Mouse (Mus musculus): Measurements from ENCODE around the gene Usp2. TPM values are rescaled to one million over a fixed set of nuclear protein-coding genes. Genes with fewer than 3 reads are reported as not detected.

The Usp2 gene
- total RNA-seq, 1 experiment = 3.9 TPM

DNA sequence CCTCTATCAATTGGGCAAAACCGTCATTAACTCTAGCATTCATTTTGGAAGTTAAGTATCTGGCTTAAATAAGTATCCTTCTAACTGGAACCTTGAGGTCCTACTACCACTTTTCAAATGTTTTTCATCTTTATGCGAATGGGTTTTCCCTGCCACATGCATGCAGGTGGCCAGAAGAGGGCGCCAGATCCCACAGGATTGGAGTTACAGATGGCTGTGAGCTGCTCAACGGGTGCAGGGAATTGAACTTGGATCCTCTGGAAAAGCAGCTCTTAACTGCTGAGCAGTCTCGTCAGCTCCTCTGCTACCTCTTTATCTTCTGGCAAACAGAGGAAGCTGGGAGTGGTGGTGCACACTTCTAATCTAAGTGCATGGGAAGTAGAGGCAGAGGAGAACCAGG lies 52.2 kb downstream of the Usp2 start:
- peaks cover 0 to 11% of the 10 kb centered on the region in 2 experiments; a peak in 3 of 4 replicates for H3K4me1 ChIP-seq (ENCODE audit: control insufficient read depth in 2 of 2, insufficient read depth in 2 of 2, low read length in 2 of 2, poor library complexity in 1 of 2)
- in situ Hi-C loops (cut with MboI; ENCODE audit: low sequenced_read_pairs in 2 of 2, unreplicated experiment in 2 of 2) = no loop called here
- no peak overlapping the region for H3K4me3 ChIP-seq (ENCODE audit: insufficient read depth in 1 of 2, low read depth in 1 of 2, low read length in 2 of 2, poor library complexity in 1 of 2, severe bottlenecking in 1 of 2)
- H3K9ac ChIP-seq (ENCODE audit: insufficient read depth, low read depth, low read length, poor library complexity, severe bottlenecking) = no peak overlapping the region
- DNase-seq (ENCODE audit: low read depth, low spot score) = no peak
- H3K27ac ChIP-seq (ENCODE audit: insufficient read depth, low read depth, low read length, poor library complexity, severe bottlenecking) = no peak overlapping the region
- TF ChIP-seq HCFC1 (IDR thresholded peaks at IDR 0.05; ENCODE audit: borderline replicate concordance, insufficient read depth, low read length) (no peak), MAFK (IDR thresholded peaks at IDR 0.05; ENCODE audit: insufficient read depth, low read depth, low read length) (no peak), ZNF384 (IDR thresholded peaks at IDR 0.05; ENCODE audit: low read depth, low read length) (no peak), CHD2 (IDR thresholded peaks at IDR 0.05; ENCODE audit: low read depth, low read length) (no peak), ZC3H11A (IDR thresholded peaks at IDR 0.05; ENCODE audit: borderline replicate concordance, low read depth, low read length) (no peak)
- H3K9me3 ChIP-seq (ENCODE audit: control insufficient read depth, insufficient read depth, low read depth, low read length) = no peaks in the 10 kb centered on the region
- H3K36me3 ChIP-seq (ENCODE audit: control insufficient read depth, insufficient read depth, low read length, poor library complexity, severe bottlenecking) = no peaks in the 10 kb centered on the region

DNA sequence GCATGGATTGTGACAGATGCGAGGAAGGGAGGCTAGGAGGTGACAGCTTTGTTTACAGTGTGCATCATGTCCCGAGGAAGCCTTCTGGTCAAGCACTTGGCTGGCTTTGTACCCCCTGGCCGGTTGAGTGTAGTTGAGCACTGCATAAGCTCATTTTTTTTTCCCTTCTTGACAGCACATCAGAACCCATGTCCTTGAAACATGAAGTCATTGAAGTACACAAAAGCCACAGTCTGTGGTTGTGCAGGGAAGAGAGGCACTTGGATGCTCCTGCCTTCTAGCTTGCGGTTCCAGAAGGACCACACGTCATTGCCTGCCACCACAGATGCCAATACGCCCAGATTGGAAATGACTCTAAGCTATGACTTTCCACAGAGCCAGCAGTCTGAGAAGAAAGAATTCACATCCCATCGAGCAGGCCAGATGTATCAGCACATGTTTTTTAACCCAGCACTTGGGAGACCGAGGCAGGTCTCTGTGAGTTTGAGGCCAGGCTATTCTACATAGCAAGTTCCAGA lies 53.2 kb downstream of the Usp2 start:
- no peaks in the 10 kb centered on the region for H3K36me3 ChIP-seq (ENCODE audit: control insufficient read depth, insufficient read depth, low read length, poor library complexity, severe bottlenecking)
- H3K9ac ChIP-seq (ENCODE audit: insufficient read depth, low read depth, low read length, poor library complexity, severe bottlenecking) = no peak overlapping the region
- TF ChIP-seq CHD2 (IDR thresholded peaks at IDR 0.05; ENCODE audit: low read depth, low read length) (no peak), MAFK (IDR thresholded peaks at IDR 0.05; ENCODE audit: insufficient read depth, low read depth, low read length) (no peak), ZNF384 (IDR thresholded peaks at IDR 0.05; ENCODE audit: low read depth, low read length) (no peak)
- H3K4me1 ChIP-seq (ENCODE audit: control insufficient read depth in 2 of 2, insufficient read depth in 2 of 2, low read length in 2 of 2, poor library complexity in 1 of 2) = peaks cover 0 to 7% of the 10 kb centered on the region in 2 experiments; a peak in 2 of 4 replicates
- no peak overlapping the region for H3K27ac ChIP-seq (ENCODE audit: insufficient read depth, low read depth, low read length, poor library complexity, severe bottlenecking)
- H3K4me3 ChIP-seq (ENCODE audit: insufficient read depth in 1 of 2, low read depth in 1 of 2, low read length in 2 of 2, poor library complexity in 1 of 2, severe bottlenecking in 1 of 2) = no peak overlapping the region
- in situ Hi-C loops (cut with MboI; ENCODE audit: low sequenced_read_pairs in 2 of 2, unreplicated experiment in 2 of 2) = no loop called here
- no peak for DNase-seq (ENCODE audit: low read depth, low spot score)
- no peaks in the 10 kb centered on the region for H3K9me3 ChIP-seq (ENCODE audit: control insufficient read depth, insufficient read depth, low read depth, low read length)

DNA sequence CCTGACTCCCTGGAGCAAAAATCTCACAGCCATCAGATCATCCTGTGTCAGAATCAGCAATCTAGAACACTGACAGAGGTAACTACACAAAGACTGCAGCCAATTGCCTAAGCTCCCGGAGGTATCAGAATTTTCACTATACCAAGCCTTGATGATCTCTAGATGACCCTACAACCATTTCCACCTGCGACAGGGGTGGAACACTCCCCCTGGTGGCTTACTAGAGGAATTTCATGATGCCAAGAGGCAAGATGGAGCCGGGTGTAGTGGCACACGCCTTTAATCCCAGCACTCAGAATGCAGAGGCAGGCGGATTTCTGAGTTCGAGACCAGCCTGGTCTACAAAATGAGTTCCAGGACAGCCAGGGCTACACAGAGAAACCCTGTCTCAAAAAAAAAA lies 57.5 kb downstream of the Usp2 start:
- H3K9ac ChIP-seq (ENCODE audit: insufficient read depth, low read depth, low read length, poor library complexity, severe bottlenecking) = no peak overlapping the region
- no peak for DNase-seq (ENCODE audit: low read depth, low spot score)
- in situ Hi-C loops (cut with MboI; ENCODE audit: low sequenced_read_pairs in 2 of 2, unreplicated experiment in 2 of 2) = no loop called here
- no peak overlapping the region for H3K27ac ChIP-seq (ENCODE audit: insufficient read depth, low read depth, low read length, poor library complexity, severe bottlenecking)
- peaks cover 11 to 21% of the 10 kb centered on the region in 2 experiments for H3K4me1 ChIP-seq (ENCODE audit: control insufficient read depth in 2 of 2, insufficient read depth in 2 of 2, low read length in 2 of 2, poor library complexity in 1 of 2)
- H3K36me3 ChIP-seq (ENCODE audit: control insufficient read depth, insufficient read depth, low read length, poor library complexity, severe bottlenecking) = no peaks in the 10 kb centered on the region
- no peak overlapping the region for H3K4me3 ChIP-seq (ENCODE audit: insufficient read depth in 1 of 2, low read depth in 1 of 2, low read length in 2 of 2, poor library complexity in 1 of 2, severe bottlenecking in 1 of 2)
- H3K9me3 ChIP-seq (ENCODE audit: control insufficient read depth, insufficient read depth, low read depth, low read length) = no peaks in the 10 kb centered on the region
- TF ChIP-seq ZNF384 (IDR thresholded peaks at IDR 0.05; ENCODE audit: low read depth, low read length) = peak; percentile 79; the same call in 1 of the 2 replicates
- no peak for TF ChIP-seq ZC3H11A (IDR thresholded peaks at IDR 0.05; ENCODE audit: borderline replicate concordance, low read depth, low read length)
- no peak for TF ChIP-seq HCFC1 (IDR thresholded peaks at IDR 0.05; ENCODE audit: borderline replicate concordance, insufficient read depth, low read length)
- TF ChIP-seq MAFK (IDR thresholded peaks at IDR 0.05; ENCODE audit: insufficient read depth, low read depth, low read length) = no peak
- no peak for TF ChIP-seq CHD2 (IDR thresholded peaks at IDR 0.05; ENCODE audit: low read depth, low read length)

DNA sequence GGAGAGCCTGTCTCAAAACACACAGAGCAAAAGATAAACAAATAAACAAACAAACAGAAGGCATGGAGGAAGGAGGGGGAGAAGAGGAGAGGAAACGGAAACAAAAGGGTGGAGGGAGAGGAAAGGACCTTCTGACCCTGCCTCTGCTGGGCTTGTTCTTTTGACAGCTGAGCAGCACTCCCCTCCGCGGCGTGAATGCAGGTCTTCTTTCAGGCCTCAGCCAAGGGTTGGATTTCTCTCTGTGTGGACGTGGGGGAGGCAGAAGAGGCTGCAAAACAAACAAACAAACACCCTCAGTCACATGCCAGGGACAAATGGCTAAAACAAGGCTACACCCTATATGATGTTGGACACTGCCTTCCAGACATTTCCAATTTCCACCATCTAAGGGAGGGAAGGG lies 58.2 kb downstream of the Usp2 start:
- Histone ChIP-seq H3K36me3 (ENCODE audit: control insufficient read depth, insufficient read depth, low read length, poor library complexity, severe bottlenecking) (no peaks in the 10 kb centered on the region), H3K4me3 (ENCODE audit: insufficient read depth in 1 of 2, low read depth in 1 of 2, low read length in 2 of 2, poor library complexity in 1 of 2, severe bottlenecking in 1 of 2) (no peak overlapping the region), H3K9me3 (ENCODE audit: control insufficient read depth, insufficient read depth, low read depth, low read length) (no peaks in the 10 kb centered on the region), H3K9ac (ENCODE audit: insufficient read depth, low read depth, low read length, poor library complexity, severe bottlenecking) (no peak overlapping the region), H3K4me1 (ENCODE audit: control insufficient read depth in 2 of 2, insufficient read depth in 2 of 2, low read length in 2 of 2, poor library complexity in 1 of 2) (peaks cover 11 to 25% of the 10 kb centered on the region in 2 experiments), H3K27ac (ENCODE audit: insufficient read depth, low read depth, low read length, poor library complexity, severe bottlenecking) (no peak overlapping the region)
- no peak for DNase-seq (ENCODE audit: low read depth, low spot score)
- in situ Hi-C loops (cut with MboI; ENCODE audit: low sequenced_read_pairs in 2 of 2, unreplicated experiment in 2 of 2) = no loop called here
- no peak for TF ChIP-seq HCFC1 (IDR thresholded peaks at IDR 0.05; ENCODE audit: borderline replicate concordance, insufficient read depth, low read length)
- TF ChIP-seq ZC3H11A (IDR thresholded peaks at IDR 0.05; ENCODE audit: borderline replicate concordance, low read depth, low read length) = no peak
- no peak for TF ChIP-seq MAFK (IDR thresholded peaks at IDR 0.05; ENCODE audit: insufficient read depth, low read depth, low read length)
- no peak for TF ChIP-seq CHD2 (IDR thresholded peaks at IDR 0.05; ENCODE audit: low read depth, low read length)
- TF ChIP-seq ZNF384 (IDR thresholded peaks at IDR 0.05; ENCODE audit: low read depth, low read length) = no peak
